Mouse (Mus musculus): ENCODE results near the gene Afmid. TPM values are rescaled to one million over a fixed set of nuclear protein-coding genes. Genes with fewer than 3 reads are reported as not detected.
"Not testable (repeated sequence)": the region's sequence is repeated elsewhere in the genome, so short reads cannot be mapped to it uniquely, and the experiment has no call there.

The Afmid gene
- total and polyA plus RNA-seq, 3 experiments: 3.3 to 3.8 TPM; not detected in 1

DNA sequence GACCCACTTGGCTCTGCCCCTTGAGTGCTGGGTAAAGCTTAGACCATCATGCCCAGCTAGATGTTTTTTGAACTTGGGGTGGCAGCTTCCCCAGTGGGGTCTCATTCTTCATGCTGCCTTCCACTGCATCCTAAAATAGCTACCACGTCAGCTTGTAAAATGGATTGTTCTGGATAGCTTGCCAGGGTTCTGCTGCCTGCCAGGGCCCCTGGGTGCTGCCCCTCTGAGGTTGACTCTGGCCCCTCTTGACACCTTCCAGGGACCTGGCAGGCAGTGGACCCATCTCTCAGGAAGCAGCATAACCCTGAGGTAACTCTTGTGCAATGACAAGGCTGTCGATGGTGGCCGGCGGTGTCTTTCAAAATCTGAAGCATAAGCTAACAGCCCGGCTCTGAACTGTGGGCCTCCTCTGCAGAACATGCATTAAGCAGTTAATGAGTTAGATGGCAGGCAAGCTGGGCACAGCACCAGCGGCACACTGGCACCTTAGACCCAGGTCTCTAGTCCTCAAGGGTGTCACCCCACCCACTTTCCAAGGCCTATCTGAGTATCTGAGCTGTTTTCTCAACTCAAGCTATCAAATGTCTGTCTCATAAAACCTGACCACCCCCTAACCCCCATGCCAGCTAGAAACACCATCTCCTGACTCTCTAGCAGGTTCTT, 10.9 kb upstream of the Afmid start:
- peaks cover 32% of the 10 kb centered on the region for H3K79me2 ChIP-seq (ENCODE audit: control insufficient read depth, insufficient read depth, low read length, poor library complexity)
- peak; percentile 23; the same call in 1 of the 2 replicates for TF ChIP-seq MYB (IDR thresholded peaks at IDR 0.05; ENCODE audit: low read depth, low read length)
- TF ChIP-seq POLR2A (IDR thresholded peaks at IDR 0.05; ENCODE audit: control insufficient read depth in 1 of 2, insufficient read depth in 1 of 2, low read depth in 1 of 2, low read length in 2 of 2, poor library complexity in 1 of 2): peak in 1 of 2 experiments; percentile 18; a peak in 1 of 4 replicates
- TF ChIP-seq MEF2A (IDR thresholded peaks at IDR 0.05; ENCODE audit: extremely low read depth, insufficient replicate concordance, low read depth, low read length, poor library complexity, severe bottlenecking): no peak
- H3K9me3 ChIP-seq (replicated peaks; ENCODE audit: insufficient read depth, low read length): no peaks in the 10 kb centered on the region
- no peaks in the 10 kb centered on the region for H3K27me3 ChIP-seq (ENCODE audit: control insufficient read depth in 1 of 2, insufficient read depth in 2 of 2, low read length in 2 of 2)
- H3K27ac ChIP-seq (ENCODE audit: control insufficient read depth, low read depth, low read length): no peak overlapping the region
- peak; percentile 19 for DNase-seq (ENCODE audit: low read depth, low spot score)
- no peak overlapping the region for H3K4me3 ChIP-seq (ENCODE audit: control insufficient read depth in 1 of 2, insufficient read depth in 1 of 2, low read depth in 2 of 2, low read length in 2 of 2)
- H3K9ac ChIP-seq (ENCODE audit: control insufficient read depth, low read depth, low read length, poor library complexity, severe bottlenecking): no peak overlapping the region
- H3K36me3 ChIP-seq (ENCODE audit: control insufficient read depth in 1 of 2, insufficient read depth in 2 of 2, low read length in 2 of 2): peaks cover 5% of the 10 kb centered on the region in 2 experiments; a peak in 3 of 4 replicates
- H3K4me1 ChIP-seq (ENCODE audit: control insufficient read depth in 1 of 2, insufficient read depth in 2 of 2, low read length in 2 of 2): peaks cover 0 to 9% of the 10 kb centered on the region in 2 experiments; a peak in 3 of 4 replicates

- H3K27me3 ChIP-seq (ENCODE audit: control insufficient read depth in 1 of 2, insufficient read depth in 2 of 2, low read length in 2 of 2); H3K4me3 ChIP-seq (ENCODE audit: control insufficient read depth in 1 of 2, insufficient read depth in 1 of 2, low read depth in 2 of 2, low read length in 2 of 2); H3K36me3 ChIP-seq (ENCODE audit: control insufficient read depth in 1 of 2, insufficient read depth in 2 of 2, low read length in 2 of 2); H3K9ac ChIP-seq (ENCODE audit: control insufficient read depth, low read depth, low read length, poor library complexity, severe bottlenecking); H3K9me3 ChIP-seq (replicated peaks; ENCODE audit: insufficient read depth, low read length); H3K27ac ChIP-seq (ENCODE audit: control insufficient read depth, low read depth, low read length); H3K4me1 ChIP-seq (ENCODE audit: control insufficient read depth in 1 of 2, insufficient read depth in 2 of 2, low read length in 2 of 2): not testable (repeated sequence)
- peaks cover 22% of the 10 kb centered on the region for H3K79me2 ChIP-seq (ENCODE audit: control insufficient read depth, insufficient read depth, low read length, poor library complexity)
- peak; percentile 15 for DNase-seq (ENCODE audit: low read depth, low spot score)
These were observed 9.9 kb upstream of the Afmid start for GRCm38 (mm10) chr11:117815850-117816249.

DNA sequence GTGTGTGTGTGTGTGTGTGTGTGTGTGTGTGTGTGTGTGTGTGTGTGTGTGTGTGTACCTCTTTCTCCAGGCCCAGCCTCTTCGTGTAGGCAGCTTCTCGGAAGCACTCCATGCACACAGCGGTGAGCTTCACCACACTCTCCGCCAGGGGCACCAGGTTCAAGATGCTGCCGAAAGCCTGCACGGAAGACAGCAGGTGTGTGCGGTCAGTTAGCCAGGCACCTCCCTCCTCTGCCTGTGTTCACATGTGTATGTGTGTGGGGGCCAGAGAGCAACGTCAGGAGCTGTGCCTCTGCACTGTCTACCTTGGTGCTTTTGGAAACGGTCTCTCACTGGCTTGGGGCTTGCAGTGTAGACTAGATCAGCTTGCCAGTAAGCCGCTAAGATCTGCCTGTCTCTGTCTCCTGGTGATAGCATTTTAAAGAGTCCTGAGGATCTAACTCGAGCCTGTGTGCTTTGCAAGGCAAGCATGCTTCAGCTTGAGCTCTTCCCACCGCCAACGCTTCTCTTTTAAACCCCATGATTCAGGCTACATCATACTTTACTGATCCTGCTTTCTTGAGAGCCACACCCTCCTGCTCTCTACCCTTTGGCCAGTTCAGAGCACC, 9.2 kb upstream of the Afmid start:
- TF ChIP-seq POLR2AphosphoS2 (IDR thresholded peaks at IDR 0.05; ENCODE audit: low read length) (no peak), NELFE (IDR thresholded peaks at IDR 0.05; ENCODE audit: low read depth, low read length) (no peak), RCOR1 (IDR thresholded peaks at IDR 0.05; ENCODE audit: low read depth, low read length) (no peak), CHD1 (IDR thresholded peaks at IDR 0.05; ENCODE audit: low read depth, low read length) (no peak), USF2 (IDR thresholded peaks at IDR 0.05; ENCODE audit: borderline replicate concordance in 1 of 2, insufficient read depth in 1 of 2, low read depth in 1 of 2, low read length in 2 of 2) (no peak), NRF1 (IDR thresholded peaks at IDR 0.05; ENCODE audit: insufficient read depth, low read depth, low read length, poor library complexity, severe bottlenecking) (no peak), MAX (IDR thresholded peaks at IDR 0.05; ENCODE audit: low read length) (no peak), JUND (IDR thresholded peaks at IDR 0.05; ENCODE audit: low read depth, low read length) (no peak), E2F4 (IDR thresholded peaks at IDR 0.05; ENCODE audit: borderline replicate concordance, low read depth, low read length) (no peak), GATA1 (IDR thresholded peaks at IDR 0.05; ENCODE audit: low read depth, low read length) (no peak), TAL1 (IDR thresholded peaks at IDR 0.05; ENCODE audit: low read length) (no peak), POLR2A (IDR thresholded peaks at IDR 0.05; ENCODE audit: control insufficient read depth in 1 of 2, insufficient read depth in 1 of 2, low read depth in 1 of 2, low read length in 2 of 2, poor library complexity in 1 of 2) (no peak), USF1 (IDR thresholded peaks at IDR 0.05; ENCODE audit: low read depth, low read length) (no peak), ELF1 (IDR thresholded peaks at IDR 0.05; ENCODE audit: low read depth, low read length) (no peak), CTCF (IDR thresholded peaks at IDR 0.05 in 2 of 3, conservative IDR thresholded peaks at IDR 0.05 in 1 of 3; ENCODE audit: control insufficient read depth in 1 of 3, insufficient read depth in 1 of 3, low read depth in 2 of 3, low read length in 3 of 3, poor library complexity in 1 of 3, severe bottlenecking in 1 of 3) (no peak), ETS1 (IDR thresholded peaks at IDR 0.05; ENCODE audit: low read depth, low read length) (no peak), MEF2A (IDR thresholded peaks at IDR 0.05; ENCODE audit: extremely low read depth, insufficient replicate concordance, low read depth, low read length, poor library complexity, severe bottlenecking) (no peak), SMC3 (IDR thresholded peaks at IDR 0.05; ENCODE audit: low read depth, low read length) (no peak)
- Histone ChIP-seq H3K4me3 (ENCODE audit: control insufficient read depth in 1 of 2, insufficient read depth in 1 of 2, low read depth in 2 of 2, low read length in 2 of 2) (no peak overlapping the region), H3K27ac (ENCODE audit: control insufficient read depth, low read depth, low read length) (no peak overlapping the region), H3K36me3 (ENCODE audit: control insufficient read depth in 1 of 2, insufficient read depth in 2 of 2, low read length in 2 of 2) (peaks cover 0 to 7% of the 10 kb centered on the region in 2 experiments; a peak in 1 of 4 replicates), H3K27me3 (ENCODE audit: control insufficient read depth in 1 of 2, insufficient read depth in 2 of 2, low read length in 2 of 2) (no peaks in the 10 kb centered on the region), H3K4me1 (ENCODE audit: control insufficient read depth in 1 of 2, insufficient read depth in 2 of 2, low read length in 2 of 2) (peaks cover 0 to 2% of the 10 kb centered on the region in 2 experiments; a peak in 2 of 4 replicates), H3K9ac (ENCODE audit: control insufficient read depth, low read depth, low read length, poor library complexity, severe bottlenecking) (no peak overlapping the region), H3K79me2 (ENCODE audit: control insufficient read depth, insufficient read depth, low read length, poor library complexity) (peaks cover 16% of the 10 kb centered on the region), H3K9me3 (replicated peaks; ENCODE audit: insufficient read depth, low read length) (no peaks in the 10 kb centered on the region)
- no peak for DNase-seq (ENCODE audit: low read depth, low spot score)
